Mouse (Mus musculus) myocyte (in vitro differentiated cells): ENCODE results near the gene Per1.

Experiments
- CEBPB ChIP-seq: IDR thresholded peaks from 2 replicates; pipeline ENCODE4 v1.6.1; 2011; ENCODE audit warnings: mild to moderate bottlenecking, moderate library complexity; ENCODE audit not compliant: poor library complexity, insufficient read depth, severe bottlenecking
- E2F4 ChIP-seq: IDR thresholded peaks from one replicate; pipeline ENCODE4 v1.6.1; 2011; ENCODE audit warnings: mild to moderate bottlenecking, control low read depth, moderate library complexity; ENCODE audit not compliant: insufficient read depth
- MAX ChIP-seq: IDR thresholded peaks from one replicate; pipeline ENCODE4 v1.6.1; 2011; ENCODE audit warnings: low read depth, mild to moderate bottlenecking, control low read depth
- MYOD1 ChIP-seq, 3 experiments: IDR thresholded peaks; one replicate each; pipeline ENCODE4 v1.6.1; 2011; ENCODE audit warnings: control low read depth in 2 of 3, low read depth in 2 of 3, mild to moderate bottlenecking in 2 of 3, moderate library complexity in 1 of 3; ENCODE audit not compliant: insufficient read length in 2 of 3, control insufficient read depth in 1 of 3
- MYOG ChIP-seq, 3 experiments: IDR thresholded peaks; one replicate each; pipeline ENCODE4 v1.6.1; 2011; ENCODE audit warnings: control low read depth in 2 of 3, low read depth in 2 of 3, mild to moderate bottlenecking in 2 of 3; ENCODE audit not compliant: insufficient read length in 2 of 3, control insufficient read depth in 1 of 3, insufficient read depth in 1 of 3
- POLR2A ChIP-seq: IDR thresholded peaks from one replicate; pipeline ENCODE4 v1.6.1; 2011; ENCODE audit warnings: low read depth, mild to moderate bottlenecking, control low read depth, moderate library complexity; ENCODE audit not compliant: insufficient read length
- POLR2AphosphoS2 ChIP-seq: IDR thresholded peaks from one replicate; pipeline ENCODE4 v1.6.1; 2011; ENCODE audit warnings: low read depth, control low read depth; ENCODE audit not compliant: insufficient read length
- REST ChIP-seq: IDR thresholded peaks from one replicate; pipeline ENCODE4 v1.6.1; 2011; ENCODE audit warnings: mild to moderate bottlenecking, control low read depth, moderate library complexity; ENCODE audit not compliant: insufficient read depth, insufficient read length
- SRF ChIP-seq: IDR thresholded peaks from one replicate; pipeline ENCODE4 v1.6.1; 2011; ENCODE audit warnings: low read depth; ENCODE audit not compliant: control insufficient read depth, insufficient read length
- TCF12 ChIP-seq: IDR thresholded peaks from one replicate; pipeline ENCODE4 v1.6.1; 2011; ENCODE audit warnings: mild to moderate bottlenecking, control low read depth; ENCODE audit not compliant: poor library complexity, insufficient read depth, severe bottlenecking
- TCF3 ChIP-seq: IDR thresholded peaks from one replicate; pipeline ENCODE4 v1.6.1; 2011; ENCODE audit warnings: low read depth, control low read depth; ENCODE audit not compliant: insufficient read length
- USF1 ChIP-seq: IDR thresholded peaks from one replicate; pipeline ENCODE4 v1.6.1; 2011; ENCODE audit warnings: low read depth, mild to moderate bottlenecking, control low read depth, moderate library complexity

GRCm38 (mm10) chr11:69133566-69133922 is 38.5 kb downstream of the Per1 start:
- TF ChIP-seq TCF12 = no peak
- TF ChIP-seq MYOG (IDR thresholded peaks at IDR 0.05; ENCODE audit: control insufficient read depth in 1 of 3, insufficient read depth in 1 of 3, insufficient read length in 2 of 3, low read depth in 2 of 3) = no peak
- no peak for TF ChIP-seq REST
- TF ChIP-seq POLR2A = no peak
- TF ChIP-seq SRF = no peak
- TF ChIP-seq CEBPB = no peak
- no peak for TF ChIP-seq MAX
- TF ChIP-seq USF1 = no peak
- no peak for TF ChIP-seq MYOD1 (IDR thresholded peaks at IDR 0.05; ENCODE audit: control insufficient read depth in 1 of 3, insufficient read length in 2 of 3, low read depth in 2 of 3)
- TF ChIP-seq POLR2AphosphoS2 = no peak
- TF ChIP-seq TCF3 = no peak
- no peak for TF ChIP-seq E2F4
